Mouse (Mus musculus): Measurements from ENCODE around the gene Slc10a1. TPM values are rescaled to one million over a fixed set of nuclear protein-coding genes. Genes with fewer than 3 reads are reported as not detected.

Gene Slc10a1
- total and polyA plus RNA-seq, 3 experiments, result 0.12 to 0.18 TPM; not detected in 1

GRCm38 (mm10) chr12:80939165-80939564, 29.3 kb downstream of the Slc10a1 start:
- TF ChIP-seq MXI1 (IDR thresholded peaks at IDR 0.05; ENCODE audit: low read depth, low read length), result peak; percentile 42; the same call in 1 of the 2 replicates
- no peak; a peak in 1 of 4 replicates for TF ChIP-seq POLR2A (IDR thresholded peaks at IDR 0.05; ENCODE audit: control insufficient read depth in 1 of 2, insufficient read depth in 1 of 2, low read depth in 1 of 2, low read length in 2 of 2, poor library complexity in 1 of 2)
- no peak for TF ChIP-seq POLR2AphosphoS2 (IDR thresholded peaks at IDR 0.05; ENCODE audit: low read length)
- TF ChIP-seq RCOR1 (IDR thresholded peaks at IDR 0.05; ENCODE audit: low read depth, low read length), result no peak
- TF ChIP-seq NRF1 (IDR thresholded peaks at IDR 0.05; ENCODE audit: insufficient read depth, low read depth, low read length, poor library complexity, severe bottlenecking), result no peak
- TF ChIP-seq USF1 (IDR thresholded peaks at IDR 0.05; ENCODE audit: low read depth, low read length), result no peak
- no peak for TF ChIP-seq HCFC1 (IDR thresholded peaks at IDR 0.05; ENCODE audit: low read depth, low read length)
- no peak for TF ChIP-seq GABPA (IDR thresholded peaks at IDR 0.05; ENCODE audit: low read depth, low read length)
- TF ChIP-seq POLR2AphosphoS5 (IDR thresholded peaks at IDR 0.05; ENCODE audit: borderline replicate concordance, low read depth, low read length), result no peak
- no peak for TF ChIP-seq JUND (IDR thresholded peaks at IDR 0.05; ENCODE audit: low read depth, low read length)
- TF ChIP-seq TAL1 (IDR thresholded peaks at IDR 0.05; ENCODE audit: low read length), result no peak
- 0 out of 2 replicates have a peak, but pooled peaks have one; percentile 3 for TF ChIP-seq MEF2A (IDR thresholded peaks at IDR 0.05; ENCODE audit: extremely low read depth, insufficient replicate concordance, low read depth, low read length, poor library complexity, severe bottlenecking)
- peak; percentile 31; the same call in 1 of the 2 replicates for TF ChIP-seq ETS1 (IDR thresholded peaks at IDR 0.05; ENCODE audit: low read depth, low read length)
- no peak for TF ChIP-seq BHLHE40 (IDR thresholded peaks at IDR 0.05; ENCODE audit: borderline replicate concordance, low read depth, low read length)
- no peak for TF ChIP-seq ZNF384 (IDR thresholded peaks at IDR 0.05; ENCODE audit: low read depth, low read length)
- no peak for TF ChIP-seq UBTF (IDR thresholded peaks at IDR 0.05; ENCODE audit: borderline replicate concordance, insufficient read depth, low read depth, low read length)
- TF ChIP-seq CTCF (IDR thresholded peaks at IDR 0.05 in 2 of 3, conservative IDR thresholded peaks at IDR 0.05 in 1 of 3; ENCODE audit: control insufficient read depth in 1 of 3, insufficient read depth in 1 of 3, low read depth in 2 of 3, low read length in 3 of 3, poor library complexity in 1 of 3, severe bottlenecking in 1 of 3), result no peak
- no peak for TF ChIP-seq MYB (IDR thresholded peaks at IDR 0.05; ENCODE audit: low read depth, low read length)
- TF ChIP-seq TCF12 (IDR thresholded peaks at IDR 0.05; ENCODE audit: low read depth, low read length), result no peak
- 0 out of 2 replicates have a peak, but pooled peaks have one; percentile 2 for TF ChIP-seq CHD1 (IDR thresholded peaks at IDR 0.05; ENCODE audit: low read depth, low read length)
- no peak for TF ChIP-seq ZKSCAN1 (IDR thresholded peaks at IDR 0.05; ENCODE audit: low read depth, low read length)

More at GRCm38 (mm10) chr12:80939165-80939564, 29.3 kb downstream of the Slc10a1 start:
- DNase-seq (ENCODE audit: low read depth, low spot score), result peak; percentile 61
- H3K4me1 ChIP-seq (ENCODE audit: control insufficient read depth in 1 of 2, insufficient read depth in 2 of 2, low read length in 2 of 2), result peaks cover 18 to 25% of the 10 kb centered on the region in 2 experiments
- no peaks in the 10 kb centered on the region for H3K27me3 ChIP-seq (ENCODE audit: control insufficient read depth in 1 of 2, insufficient read depth in 2 of 2, low read length in 2 of 2)
- H3K9ac ChIP-seq (ENCODE audit: control insufficient read depth, low read depth, low read length, poor library complexity, severe bottlenecking), result peak overlapping the region; percentile 71
- H3K36me3 ChIP-seq (ENCODE audit: control insufficient read depth in 1 of 2, insufficient read depth in 2 of 2, low read length in 2 of 2), result peaks cover 0 to 24% of the 10 kb centered on the region in 2 experiments; a peak in 2 of 4 replicates
- H3K4me3 ChIP-seq (ENCODE audit: control insufficient read depth in 1 of 2, insufficient read depth in 1 of 2, low read depth in 2 of 2, low read length in 2 of 2), result peak overlapping the region; percentile 31 to 37
- H3K9me3 ChIP-seq (replicated peaks; ENCODE audit: insufficient read depth, low read length), result no peaks in the 10 kb centered on the region
- no peaks in the 10 kb centered on the region for H3K79me2 ChIP-seq (ENCODE audit: control insufficient read depth, insufficient read depth, low read length, poor library complexity)
- peak overlapping the region; percentile 97 for H3K27ac ChIP-seq (ENCODE audit: control insufficient read depth, low read depth, low read length)

Data from MEL (cell line).